Mouse (Mus musculus) liver, adult 2 months (tissue): ENCODE measurements around the gene Trim43b. TPM values are rescaled to one million over a fixed set of nuclear protein-coding genes. Genes with fewer than 3 reads are reported as not detected.
"Not testable (repeated sequence)": the region's sequence is repeated elsewhere in the genome, so short reads cannot be mapped to it uniquely, and the experiment has no call there.

Experiments used
- DNase-seq: peaks from one replicate; pipeline ENCODE4 v3.0.0-alpha.2; 2011; ENCODE audit warnings: low read depth, low spot score; ENCODE audit errors: extremely low read depth
- H3K27ac ChIP-seq: fragments of 200-500 bp; replicated peaks from 2 replicates; pipeline ENCODE4 v1.5.1; 2012; ENCODE audit warnings: low read depth, mild to moderate bottlenecking, control low read depth, inconsistent platforms, low read length; ENCODE audit not compliant: insufficient read depth
- H3K27me3 ChIP-seq: fragments of 200-500 bp; 2 replicates; pipeline ENCODE4 v1.6.1; 2012; ENCODE audit warnings: mild to moderate bottlenecking, moderate library complexity, low read length, inconsistent platforms; ENCODE audit not compliant: control insufficient read depth, insufficient read depth
- H3K36me3 ChIP-seq: fragments of 200-500 bp; 2 replicates; pipeline ENCODE4 v1.6.1; 2012; ENCODE audit warnings: low read length, inconsistent platforms; ENCODE audit not compliant: control insufficient read depth, insufficient read depth
- H3K4me1 ChIP-seq: fragments of 200-500 bp; 2 replicates; pipeline ENCODE4 v1.6.1; 2011; ENCODE audit warnings: low read length; ENCODE audit not compliant: control insufficient read depth, insufficient read depth
- H3K4me3 ChIP-seq: fragments of 200-500 bp; 2 replicates; pipeline ENCODE4 v1.5.1; 2011; ENCODE audit warnings: low read depth, mild to moderate bottlenecking, control low read depth, low read length, moderate library complexity; ENCODE audit not compliant: insufficient read depth
- H3K79me2 ChIP-seq: fragments of 200-500 bp; 2 replicates; pipeline ENCODE4 v1.6.1; 2012; ENCODE audit warnings: inconsistent platforms, mild to moderate bottlenecking, low read length, moderate library complexity; ENCODE audit not compliant: control insufficient read depth, insufficient read depth
- H3K9ac ChIP-seq: fragments of 200-500 bp; 2 replicates; pipeline ENCODE4 v1.6.1; 2012; ENCODE audit warnings: low read depth, mild to moderate bottlenecking, control low read depth, inconsistent platforms, low read length
- WGBS: fragments of 180-500 bp; shearing (Covaris S2); methylation state at CpG from one replicate; pipeline ENCODE4 v1.1.7; 2018; 5-methylcytosine and 5-hydroxymethylcytosine counted together
- polyA plus RNA-seq: library from polyadenylated mRNA; depleted of rRNA; stranded (reverse); fragments of >200 nt; gene quantifications from 2 replicates; pipeline ENCODE4 v1.2.3, GENCODE M21; 2012; rRNA removed
- total RNA-seq: library from RNA; depleted of rRNA; stranded (reverse); fragments of >200 nt; gene quantifications from 2 replicates; pipeline ENCODE4 v1.2.3, GENCODE M21; 2014; rRNA removed

Trim43b gene
- not detected in 2 replicates for total RNA-seq
- polyA plus RNA-seq, result 0.04 TPM in 1 of 2 replicates, not detected in the other

GRCm38 (mm10) chr9:89092735-89093134, at the start of gene Trim43b:
TSS of gene Trim43b (minus strand) at chr9:89092835.
- not testable (repeated sequence) for H3K4me1 ChIP-seq, DNase-seq, H3K79me2 ChIP-seq, H3K27me3 ChIP-seq, H3K4me3 ChIP-seq, H3K27ac ChIP-seq, H3K9ac ChIP-seq, H3K36me3 ChIP-seq
- 68% methylated on average over 2 of the region's 2 CpGs for WGBS

- not testable (repeated sequence) for H3K79me2 ChIP-seq, H3K4me3 ChIP-seq, H3K27ac ChIP-seq, H3K27me3 ChIP-seq, H3K36me3 ChIP-seq, H3K4me1 ChIP-seq, DNase-seq, H3K9ac ChIP-seq
- 94% methylated on average over 7 of the region's 7 CpGs for WGBS
Observed at GRCm38 (mm10) chr9:89104576-89104975, 11.9 kb upstream of the Trim43b start.

GRCm38 (mm10) chr9:89086746-89087145, 5.9 kb downstream of the Trim43b start:
- 90% methylated on average over 13 of the region's 13 CpGs for WGBS
- not testable (repeated sequence) for H3K4me3 ChIP-seq, DNase-seq, H3K4me1 ChIP-seq, H3K27me3 ChIP-seq, H3K9ac ChIP-seq, H3K79me2 ChIP-seq, H3K36me3 ChIP-seq, H3K27ac ChIP-seq

- H3K4me1 ChIP-seq, H3K36me3 ChIP-seq, H3K9ac ChIP-seq, H3K4me3 ChIP-seq, DNase-seq, H3K27me3 ChIP-seq, H3K79me2 ChIP-seq, H3K27ac ChIP-seq: not testable (repeated sequence)
- 80% methylated on average over 10 of the region's 10 CpGs for WGBS
Observed at GRCm38 (mm10) chr9:89079637-89080036, 13.0 kb downstream of the Trim43b start.

- H3K27me3 ChIP-seq, H3K79me2 ChIP-seq, H3K4me3 ChIP-seq, H3K9ac ChIP-seq, H3K27ac ChIP-seq, H3K36me3 ChIP-seq, DNase-seq, H3K4me1 ChIP-seq: not testable (repeated sequence)
- 81% methylated on average over 2 of the region's 5 CpGs for WGBS
Observed at GRCm38 (mm10) chr9:89076508-89076907, 16.1 kb downstream of the Trim43b start.

GRCm38 (mm10) chr9:89067143-89067501, 25.5 kb downstream of the Trim43b start:
- WGBS, result 93% methylated on average over 4 of the region's 6 CpGs
- not testable (repeated sequence) for DNase-seq, H3K4me3 ChIP-seq

DNA sequence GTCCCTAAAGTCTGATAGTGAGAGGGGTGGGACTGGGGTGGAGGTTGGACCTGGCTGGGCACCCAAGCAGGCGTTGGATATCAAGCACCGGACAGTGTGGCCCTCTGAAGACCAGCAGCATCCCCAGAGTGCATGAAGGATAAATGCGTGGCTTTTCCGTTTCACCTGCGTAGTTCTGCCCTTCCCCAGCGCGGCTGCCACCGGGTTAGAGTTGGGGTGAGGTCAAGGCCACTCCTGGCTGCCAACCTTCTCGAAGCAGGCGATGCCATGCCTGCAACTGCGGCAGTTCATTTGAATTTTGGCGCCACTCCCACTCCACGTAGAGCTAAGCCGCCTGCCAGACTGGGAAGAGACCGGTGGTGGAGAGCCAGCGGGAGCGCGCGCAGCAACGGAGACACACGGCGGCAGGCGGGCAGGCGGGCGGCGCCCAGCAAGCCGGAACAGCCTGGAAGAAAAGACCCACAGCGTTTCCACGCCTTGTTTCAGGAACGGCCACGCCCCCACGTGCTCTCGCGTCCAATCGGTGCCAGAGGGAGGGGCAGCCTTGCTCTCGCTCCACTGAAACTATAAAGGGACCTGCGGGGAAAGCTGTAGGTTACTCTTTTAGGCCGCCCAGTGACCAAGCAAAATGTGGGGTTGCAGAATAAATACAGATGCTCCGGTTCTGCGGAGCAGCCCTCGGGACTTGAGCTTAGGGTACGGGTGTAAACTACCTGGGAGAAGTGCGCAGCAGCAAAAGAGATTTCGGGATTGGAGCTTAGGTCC, 26.1 kb downstream of the Trim43b start:
- not testable (repeated sequence) for H3K4me1 ChIP-seq, H3K36me3 ChIP-seq, H3K79me2 ChIP-seq, H3K9ac ChIP-seq, H3K27ac ChIP-seq, H3K27me3 ChIP-seq, H3K4me3 ChIP-seq
- WGBS, result 69% methylated on average over 42 of the region's 44 CpGs
- DNase-seq, result peak; percentile 1

More at GRCm38 (mm10) chr9:89067143-89067501, 25.5 kb downstream of the Trim43b start:
- not testable (repeated sequence) for H3K4me1 ChIP-seq, H3K27me3 ChIP-seq, H3K27ac ChIP-seq, H3K79me2 ChIP-seq, H3K9ac ChIP-seq, H3K36me3 ChIP-seq

Other genes with a start within 250 kb of the Trim43b start
- gene Bcl2a1a, start 135.9 kb downstream of the Trim43b start, total RNA-seq, result 1.1 and 2.1 TPM in 2 replicates
- gene Bcl2a1a, start 135.9 kb downstream of the Trim43b start, polyA plus RNA-seq, result 0.16 TPM in 1 of 2 replicates, not detected in the other
- 1.8 and 3.8 TPM in 2 replicates for gene Bcl2a1b, start 106.4 kb upstream of the Trim43b start, total RNA-seq
- 0.31 and 0.56 TPM in 2 replicates for gene Bcl2a1b, start 106.4 kb upstream of the Trim43b start, polyA plus RNA-seq
- 0.40 TPM in 1 of 2 replicates, not detected in the other for gene Gm29094, start 106.5 kb upstream of the Trim43b start, total RNA-seq
- gene Gm29094, start 106.5 kb upstream of the Trim43b start, polyA plus RNA-seq, result not detected in 2 replicates
- 60.2 and 73.8 TPM in 2 replicates for gene Mthfs, start 117.8 kb upstream of the Trim43b start, total RNA-seq
- gene Mthfs, start 117.8 kb upstream of the Trim43b start, polyA plus RNA-seq, result 33.1 and 33.4 TPM in 2 replicates